24 mouse cellular contexts compared by ENCODE assay signal in genomic region chr7:64231001-64231400, GRCm38 (mm10). TPM values are rescaled to one million over a fixed set of nuclear protein-coding genes. Genes with fewer than 3 reads are reported as not detected.
DNase-seq lines count a peak whose midpoint lies in the region; ATAC-seq and TF ChIP-seq lines count a peak whose summit lies in the region.
"Had no signal": no experiment of that assay in that cellular context is flagged by ENCODE, and none has a peak within 500 bp of the region (broad histone marks: within the 10 kb centered on the region; RNA-seq: fewer than 3 reads in every experiment).

No protein-coding gene starts in this region.

- peak; percentile 31 for DNase-seq in CD4-positive, CD25-positive, alpha-beta regulatory T cell, adult 2 months (ENCODE audit: low read depth, low spot score)
- no peak for DNase-seq in layer of hippocampus, adult 2 months (ENCODE audit: low spot score in 2 of 2)
- DNase-seq in layer of hippocampus, adult 11-12 months (ENCODE audit: low spot score): no peak
- peak; percentile 15 for DNase-seq in A20 (ENCODE audit: low read depth, low spot score)
- peak; percentile 44 for DNase-seq in ZHBTc4 (ENCODE audit: low read depth, low spot score)
- DNase-seq in thymus, adult 18-20 months: no peak
- DNase-seq: adrenal gland, postnatal 10 days; cerebellum, adult 18-20 months; gastrocnemius, postnatal 14 days; heart, postnatal 10 days; kidney, adult 11 months; kidney, postnatal 36 days; layer of hippocampus, postnatal 36 days; left cerebral cortex, postnatal 4 days; lung, postnatal 4 days; right cerebral cortex, postnatal 25 days had no signal

- no peak overlapping the region for H3K4me3 ChIP-seq in layer of hippocampus, adult 2 months
- H3K4me3 ChIP-seq: embryonic facial prominence, embryonic 13.5 days; heart, embryonic 10.5 days; hindbrain, embryonic 12.5 days; liver, embryonic 15.5 days; midbrain, embryonic 10.5 days; neural tube, embryonic 13.5 days had no signal

- no peak for ATAC-seq in CD4-positive, CD25-positive, alpha-beta regulatory T cell, adult 4 months
- ATAC-seq in frontal cortex, adult (ENCODE audit: low TSS enrichment): no peak

- TF ChIP-seq CTCF in layer of hippocampus, adult 2 months (conservative IDR thresholded peaks at IDR 0.05): peak; percentile 56

- H3K27ac ChIP-seq in layer of hippocampus, adult 2 months: no peak overlapping the region
- H3K27ac ChIP-seq: embryonic facial prominence, embryonic 13.5 days; heart, embryonic 10.5 days; hindbrain, embryonic 12.5 days; liver, embryonic 15.5 days; midbrain, embryonic 10.5 days; neural tube, embryonic 13.5 days had no signal

RNA-seq across cellular contexts. Expression of gene Mtmr10, which starts 56.5 kb away (rescaled TPM):
- polyA plus RNA-seq in CD4-positive, CD25-positive, alpha-beta regulatory T cell, adult 4 months (2017; shearing (Covaris generic)): 1 to 10 TPM; 4.7 to 7.4 TPM
- 10 to 100 TPM; 14.9 to 18.7 TPM for total RNA-seq in layer of hippocampus, adult 2 months (2021)

Comparison
In these comparisons a context has a peak if more than half of its experiments do, and no peak if none do; other contexts are left out.
1. DNase-seq: peak in CD4-positive, CD25-positive, alpha-beta regulatory T cell, adult 2 months (single experiment), A20 (single experiment) and ZHBTc4 (single experiment); none in layer of hippocampus, adult 2 months (0 of 2), layer of hippocampus, adult 11-12 months (single experiment) and thymus, adult 18-20 months (0 of 2).